ENCODE assay signal across 25 mouse cellular contexts in the genomic region with DNA sequence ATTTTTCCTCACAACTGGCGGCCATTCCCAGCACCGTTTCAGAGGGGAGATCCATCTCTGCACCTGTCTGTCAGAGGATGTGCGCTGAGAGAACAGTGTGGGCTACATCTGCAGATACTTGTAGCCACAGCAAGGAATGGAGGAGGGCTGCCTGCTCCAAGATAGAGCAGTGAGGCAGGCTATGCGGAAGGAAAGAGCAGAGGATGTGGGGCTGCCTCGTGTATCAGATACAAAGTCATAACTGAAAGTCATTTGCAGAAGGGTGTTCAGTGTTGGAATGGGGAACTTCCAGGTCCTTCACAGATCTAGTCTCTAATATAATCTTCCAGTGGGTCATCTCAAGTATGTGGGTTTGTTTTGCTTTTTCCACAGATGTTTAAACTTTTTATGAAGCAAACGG.
DNase-seq lines count a peak whose midpoint lies in the region; ATAC-seq and TF ChIP-seq lines count a peak whose summit lies in the region.
"Had no signal": no experiment of that assay in that cellular context is flagged by ENCODE, and none has a peak within 500 bp of the region (broad histone marks: within the 10 kb centered on the region; RNA-seq: fewer than 3 reads in every experiment).

No protein-coding gene starts in this region.

- TF ChIP-seq CTCF in midbrain, postnatal 0 days (IDR thresholded peaks at IDR 0.05), result no peak

- 81% methylated on average over 6 of the region's 6 CpGs for WGBS in midbrain, postnatal 0 days

- H3K4me2 ChIP-seq in midbrain, postnatal 0 days (ENCODE audit: low read depth, low read length, poor library complexity, severe bottlenecking), result no peak overlapping the region
- H3K4me2 ChIP-seq: embryonic facial prominence, embryonic 13.5 days; forebrain, embryonic 12.5 days; forebrain, embryonic 15.5 days; heart, embryonic 11.5 days; hindbrain, embryonic 14.5 days had no signal

- no peak overlapping the region for H3K4me3 ChIP-seq in midbrain, postnatal 0 days (ENCODE audit: low read depth, low read length)
- H3K4me3 ChIP-seq: embryonic facial prominence, embryonic 10.5 days; embryonic facial prominence, embryonic 13.5 days; erythroblast, embryonic 14.5 days; forebrain, embryonic 12.5 days; forebrain, embryonic 15.5 days; gastrocnemius, adult 2 months had no signal

- H3K4me1 ChIP-seq in midbrain, postnatal 0 days (ENCODE audit: insufficient read depth, low read length), result no peaks in the 10 kb centered on the region
- H3K4me1 ChIP-seq: forebrain, embryonic 15.5 days had no signal

- no peaks in the 10 kb centered on the region for H3K9me3 ChIP-seq in midbrain, postnatal 0 days (ENCODE audit: low read length)
- H3K9me3 ChIP-seq: embryonic facial prominence, embryonic 10.5 days; embryonic facial prominence, embryonic 13.5 days; forebrain, embryonic 12.5 days; forebrain, embryonic 15.5 days had no signal

- H3K36me3 ChIP-seq in midbrain, postnatal 0 days (ENCODE audit: insufficient read depth, low read length), result no peaks in the 10 kb centered on the region
- H3K36me3 ChIP-seq: embryonic facial prominence, embryonic 10.5 days; embryonic facial prominence, embryonic 13.5 days; forebrain, embryonic 12.5 days; forebrain, embryonic 15.5 days had no signal

- no peak overlapping the region for H3K9ac ChIP-seq in midbrain, postnatal 0 days (replicated peaks; ENCODE audit: low read length, poor library complexity, severe bottlenecking)
- H3K9ac ChIP-seq: embryonic facial prominence, embryonic 13.5 days; forebrain, embryonic 12.5 days; forebrain, embryonic 15.5 days; hindbrain, embryonic 14.5 days had no signal

- peak; percentile 97 for ATAC-seq in common myeloid progenitor, adult 5-6 weeks (replicated peaks; ENCODE audit: low read depth, poor library complexity, severe bottlenecking)
- ATAC-seq in megakaryocyte, adult 5-6 weeks (ENCODE audit: poor library complexity, severe bottlenecking), result peak; percentile 65
- peak; percentile 49; the same call in 1 of the 2 replicates for ATAC-seq in megakaryocyte-erythroid progenitor cell, adult 5-6 weeks (replicated peaks; ENCODE audit: low FRiP score, low TSS enrichment, poor library complexity, severe bottlenecking)
- no peak for ATAC-seq in midbrain, postnatal 0 days (ENCODE audit: low FRiP score)
- ATAC-seq: forebrain, embryonic 15.5 days; hindbrain, postnatal 0 days; inflammation-experienced regulatory T-cells, adult 6 months; intestine, embryonic 16.5 days; Patski had no signal

- no peaks in the 10 kb centered on the region for H3K27me3 ChIP-seq in midbrain, postnatal 0 days (ENCODE audit: insufficient read depth, low read length)
- H3K27me3 ChIP-seq: embryonic facial prominence, embryonic 13.5 days; forebrain, embryonic 12.5 days; forebrain, embryonic 15.5 days had no signal

- no peak overlapping the region for H3K27ac ChIP-seq in midbrain, postnatal 0 days (ENCODE audit: low read depth, low read length)
- H3K27ac ChIP-seq: embryonic facial prominence, embryonic 10.5 days; embryonic facial prominence, embryonic 13.5 days; forebrain, embryonic 12.5 days; forebrain, embryonic 15.5 days; gastrocnemius, adult 2 months; hindbrain, embryonic 14.5 days; hindbrain, postnatal 0 days had no signal

- peak; percentile 0 for DNase-seq in MEL-GATA-1-ER (ENCODE audit: extremely low read depth, low read depth)
- no peak for DNase-seq in midbrain, postnatal 0 days (ENCODE audit: low spot score)
- DNase-seq in frontal cortex, postnatal 25 days (ENCODE audit: low spot score in 2 of 2), result no peak
- DNase-seq: adrenal gland, postnatal 14 days; cerebellum, adult 11 months; cerebellum, adult 2 months; cerebellum, adult 9-11 months; cerebellum, postnatal 25 days; embryo, embryonic 11 days; gastrocnemius, adult 2 months; gastrocnemius, postnatal 25 days had no signal
